ENCODE assay signal across 11 mouse cellular contexts in the genomic region with DNA sequence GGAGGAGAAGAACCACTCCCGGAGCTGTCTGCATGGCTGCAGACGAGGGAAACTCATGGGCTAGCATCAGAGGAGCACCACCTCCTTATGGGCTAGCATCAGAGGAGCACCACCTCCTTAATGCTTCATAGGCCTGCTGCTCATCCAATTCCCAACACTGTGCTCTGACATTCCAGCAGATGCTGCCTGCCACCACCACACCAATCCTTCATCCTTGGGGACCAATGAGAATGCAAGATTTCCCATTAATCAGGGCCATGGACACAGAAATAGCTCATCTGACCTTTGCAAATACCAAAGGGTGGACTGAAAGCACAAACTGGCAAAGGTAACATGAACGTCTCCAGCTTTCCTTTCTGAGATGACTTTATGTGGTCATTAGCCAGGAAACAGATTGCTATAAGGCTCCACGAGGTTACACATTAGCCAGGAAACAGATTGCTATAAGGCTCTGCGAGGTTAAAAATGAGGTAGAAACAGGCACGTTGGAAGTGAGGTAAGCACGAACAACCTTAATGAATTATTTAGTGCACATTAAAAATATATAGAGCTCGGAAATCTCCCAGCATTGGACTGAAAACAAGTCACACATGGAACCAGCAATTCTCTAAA. TPM values are rescaled to one million over a fixed set of nuclear protein-coding genes. Genes with fewer than 3 reads are reported as not detected.
A peak's percentile ranks its signal among the peaks of the same experiment; 100 is the strongest.
DNase-seq lines count a peak whose midpoint lies in the region; TF ChIP-seq lines count a peak whose summit lies in the region.
"Had no signal": no experiment of that assay in that cellular context is flagged by ENCODE, and none has a peak within 500 bp of the region (broad histone marks: within the 10 kb centered on the region; RNA-seq: fewer than 3 reads in every experiment).

No protein-coding gene starts in this region.

- peak; percentile 64 for DNase-seq in adrenal gland, adult 2 months
- DNase-seq in adrenal gland, postnatal 25 days = no peak
- DNase-seq in layer of hippocampus, adult 2 months (ENCODE audit: low spot score in 2 of 2) = no peak
- DNase-seq in layer of hippocampus, adult 8-10 months (ENCODE audit: low spot score in 2 of 2) = no peak
- DNase-seq in brain, adult 2 months (ENCODE audit: low read depth, low spot score) = peak; percentile 83
- peak; percentile 38 for DNase-seq in mesoderm, embryonic 11.5 days (ENCODE audit: low read depth, low spot score)
- no peak for DNase-seq in urinary bladder, postnatal 4 days (ENCODE audit: low spot score in 2 of 2)
- no peak for DNase-seq in ovary, adult 18-20 months (ENCODE audit: low spot score)
- DNase-seq: left cerebral cortex, postnatal 4 days; lung, postnatal 10 days; thymus, postnatal 4 days had no signal

- no peak overlapping the region for H3K4me3 ChIP-seq in layer of hippocampus, adult 2 months

- no peak for TF ChIP-seq CTCF in layer of hippocampus, adult 2 months (conservative IDR thresholded peaks at IDR 0.05)

- H3K27ac ChIP-seq in layer of hippocampus, adult 2 months = peak overlapping the region; percentile 85

RNA-seq across cellular contexts. Expression of gene Tom1l2, which starts 32.2 kb away (rescaled TPM):
- total RNA-seq in adrenal gland, adult 2 months (2021) = 10 to 100 TPM; 71.9 to 78.5 TPM
- 159 and 181 TPM in 2 replicates for polyA plus RNA-seq in adrenal gland, adult 2 months (2012; rRNA removed)
- 74.6 and 95.4 TPM in 2 replicates for total RNA-seq in adrenal gland, postnatal 25 days (2021)
- 100 to 1,000 TPM; 180 to 189 TPM for total RNA-seq in layer of hippocampus, adult 2 months (2021)
- total RNA-seq in layer of hippocampus, adult 8-10 months (2022) = 100 to 1,000 TPM; 179 to 207 (median 191) TPM

RNA-seq across cellular contexts. Expression of gene Drc3, which starts 32.6 kb away (rescaled TPM):
- 1 to 10 TPM in 1 of 2 experiments, under 1 TPM in 1; 0.61 to 1.5 TPM for total RNA-seq in adrenal gland, adult 2 months (2021)
- polyA plus RNA-seq in adrenal gland, adult 2 months (2012; rRNA removed) = 0.90 and 1.0 TPM in 2 replicates
- 0.81 and 2.3 TPM in 2 replicates for total RNA-seq in adrenal gland, postnatal 25 days (2021)
- total RNA-seq in layer of hippocampus, adult 2 months (2021) = 1 to 10 TPM; 6.4 to 8.0 TPM
- total RNA-seq in layer of hippocampus, adult 8-10 months (2022) = 1 to 10 TPM; 7.3 to 8.5 (median 7.8) TPM

Comparison
In these comparisons a context has a peak if more than half of its experiments do, and no peak if none do; other contexts are left out.
1. DNase-seq: peak in adrenal gland, adult 2 months (single experiment), brain, adult 2 months (single experiment) and mesoderm, embryonic 11.5 days (single experiment); none in adrenal gland, postnatal 25 days (single experiment), layer of hippocampus, adult 2 months (0 of 2), layer of hippocampus, adult 8-10 months (0 of 2), urinary bladder, postnatal 4 days (0 of 2) and ovary, adult 18-20 months (single experiment).